Mouse (Mus musculus): Measurements from ENCODE around the gene Tmed1.
A peak's percentile ranks its signal among the peaks of the same experiment; 100 is the strongest.
"Not testable (repeated sequence)": the region's sequence is repeated elsewhere in the genome, so short reads cannot be mapped to it uniquely, and the experiment has no call there.

The Tmed1 gene

GRCm38 (mm10) chr9:21509772-21510688, at the start of gene Tmed1:
Gene Tmed1 (minus strand): TSS chr9:21510252.
- peak; percentile 97 for DNase-seq (ENCODE audit: extremely low spot score, low spot score)

- DNase-seq (ENCODE audit: extremely low spot score, low spot score): no peak
Observed at GRCm38 (mm10) chr9:21559151-21559550, 49.1 kb upstream of the Tmed1 start.

GRCm38 (mm10) chr9:21558366-21558765, 48.3 kb upstream of the Tmed1 start:
- no peak for DNase-seq (ENCODE audit: extremely low spot score, low spot score)

- no peak for DNase-seq (ENCODE audit: extremely low spot score, low spot score)
Observed at GRCm38 (mm10) chr9:21557556-21557955, 47.5 kb upstream of the Tmed1 start.

- no peak for DNase-seq (ENCODE audit: extremely low spot score, low spot score)
Observed at GRCm38 (mm10) chr9:21556996-21557395, 46.9 kb upstream of the Tmed1 start.

- DNase-seq (ENCODE audit: extremely low spot score, low spot score): no peak
Observed at GRCm38 (mm10) chr9:21555198-21555742, 45.2 kb upstream of the Tmed1 start.

GRCm38 (mm10) chr9:21553607-21554273, 43.7 kb upstream of the Tmed1 start:
- no peak for DNase-seq (ENCODE audit: extremely low spot score, low spot score)

GRCm38 (mm10) chr9:21551049-21551448, 41.0 kb upstream of the Tmed1 start:
- no peak for DNase-seq (ENCODE audit: extremely low spot score, low spot score)

- DNase-seq (ENCODE audit: extremely low spot score, low spot score): peak; percentile 73
Observed at GRCm38 (mm10) chr9:21547075-21547941, 37.3 kb upstream of the Tmed1 start.

- no peak for DNase-seq (ENCODE audit: extremely low spot score, low spot score)
Observed at GRCm38 (mm10) chr9:21546789-21547074, 36.7 kb upstream of the Tmed1 start, which contains the start of gene Carm1. Gene Carm1 (plus strand): TSS chr9:21546894.

GRCm38 (mm10) chr9:21545916-21546788, 36.1 kb upstream of the Tmed1 start:
- peak; percentile 99 for DNase-seq (ENCODE audit: extremely low spot score, low spot score)

GRCm38 (mm10) chr9:21545351-21545915, 35.4 kb upstream of the Tmed1 start:
- no peak for DNase-seq (ENCODE audit: extremely low spot score, low spot score)

GRCm38 (mm10) chr9:21542001-21542400, 31.9 kb upstream of the Tmed1 start:
- DNase-seq (ENCODE audit: extremely low spot score, low spot score): not testable (repeated sequence)

- DNase-seq (ENCODE audit: extremely low spot score, low spot score): no peak
Observed at GRCm38 (mm10) chr9:21539981-21540753, 30.1 kb upstream of the Tmed1 start.

GRCm38 (mm10) chr9:21537009-21537408, 27.0 kb upstream of the Tmed1 start:
- no peak for DNase-seq (ENCODE audit: extremely low spot score, low spot score)

GRCm38 (mm10) chr9:21536501-21536900, 26.4 kb upstream of the Tmed1 start:
- DNase-seq (ENCODE audit: extremely low spot score, low spot score): no peak

- no peak for DNase-seq (ENCODE audit: extremely low spot score, low spot score)
Observed at GRCm38 (mm10) chr9:21527917-21528324, 17.9 kb upstream of the Tmed1 start.

- no peak for DNase-seq (ENCODE audit: extremely low spot score, low spot score)
Observed at GRCm38 (mm10) chr9:21527100-21527801, 17.2 kb upstream of the Tmed1 start.

GRCm38 (mm10) chr9:21526634-21526944, 16.5 kb upstream of the Tmed1 start:
- no peak for DNase-seq (ENCODE audit: extremely low spot score, low spot score)

Measured in neural tube, embryonic 10.5 days (tissue).